Mouse (Mus musculus) hindlimb bud, embryonic 11.5 days (tissue): ENCODE measurements at regions not wholly inside any gene's neighbourhood (a gene's known extent, or its start where the extent isn't known, plus 50 kb on each side); places are given as distances from the start of the nearest gene placed in this dataset.
"Not testable (repeated sequence)": the region's sequence is repeated elsewhere in the genome, so short reads cannot be mapped to it uniquely, and the experiment has no call there.

ENCODE experiments used
- DNase-seq: peaks from one replicate; pipeline ENCODE4 v3.0.0-alpha.2; 2012; ENCODE audit warnings: low read depth, low spot score; ENCODE audit errors: extremely low spot score

- DNase-seq = not testable (repeated sequence)
Measured at GRCm38 (mm10) chr1:157622156-157622555, 115.6 kb downstream of the Sec16b start.

- no peak for DNase-seq
Measured at GRCm38 (mm10) chr1:157632586-157632985, 126.1 kb downstream of the Sec16b start.

GRCm38 (mm10) chr1:157633470-157633869 lies 126.9 kb downstream of the Sec16b start:
- DNase-seq = no peak

GRCm38 (mm10) chr1:157635776-157636175 lies 129.2 kb downstream of the Sec16b start:
- no peak for DNase-seq

GRCm38 (mm10) chr1:157643524-157643923 lies 137.0 kb downstream of the Sec16b start:
- DNase-seq = no peak

- DNase-seq = no peak
Measured at GRCm38 (mm10) chr1:157645682-157646421, 139.3 kb downstream of the Sec16b start.

GRCm38 (mm10) chr1:157655446-157655845 lies 148.9 kb downstream of the Sec16b start:
- DNase-seq = no peak

- DNase-seq = no peak
Measured at GRCm38 (mm10) chr1:157669626-157670025, 163.1 kb downstream of the Sec16b start.

- DNase-seq = no peak
Measured at GRCm38 (mm10) chr1:157684356-157684755, 177.8 kb downstream of the Sec16b start.

GRCm38 (mm10) chr1:157695198-157695597 lies 188.7 kb downstream of the Sec16b start:
- DNase-seq = no peak

GRCm38 (mm10) chr1:157703639-157704038 lies 197.1 kb downstream of the Sec16b start:
- no peak for DNase-seq

- DNase-seq = no peak
Measured at GRCm38 (mm10) chr1:157705364-157705763, 198.8 kb downstream of the Sec16b start.

GRCm38 (mm10) chr1:157707256-157707655 lies 200.7 kb downstream of the Sec16b start:
- DNase-seq = no peak

- DNase-seq = no peak
Measured at GRCm38 (mm10) chr1:157709117-157709516, 202.6 kb downstream of the Sec16b start.

- no peak for DNase-seq
Measured at GRCm38 (mm10) chr1:157710870-157711269, 204.3 kb downstream of the Sec16b start.

- DNase-seq = no peak
Measured at GRCm38 (mm10) chr1:157712519-157712918, 206.0 kb downstream of the Sec16b start.

- no peak for DNase-seq
Measured at GRCm38 (mm10) chr1:157713851-157714250, 207.3 kb downstream of the Sec16b start.

- no peak for DNase-seq
Measured at GRCm38 (mm10) chr1:157715632-157716031, 209.1 kb downstream of the Sec16b start.

- no peak for DNase-seq
Measured at GRCm38 (mm10) chr1:157717131-157717530, 210.6 kb downstream of the Sec16b start.

GRCm38 (mm10) chr1:157721946-157722345 lies 215.4 kb downstream of the Sec16b start:
- no peak for DNase-seq

- no peak for DNase-seq
Measured at GRCm38 (mm10) chr1:157731124-157731523, 224.6 kb downstream of the Sec16b start.

- no peak for DNase-seq
Measured at GRCm38 (mm10) chr1:157740725-157741665, 234.5 kb downstream of the Sec16b start.
